Mouse (Mus musculus) CD4-positive helper T cell, adult 2 months (primary cell): ENCODE data around the gene Mok.
A peak's percentile ranks its signal among the peaks of the same experiment; 100 is the strongest.

Experiments
- DNase-seq: peaks from one replicate; pipeline ENCODE4 v3.0.0-alpha.2; 2012; ENCODE audit warnings: low read depth, missing footprints, low spot score

The Mok gene

GRCm38 (mm10) chr12:110770479-110771247, 70.1 kb downstream of the Mok start:
- peak; percentile 67 for DNase-seq

- no peak for DNase-seq
Observed at GRCm38 (mm10) chr12:110769660-110770297, 71.0 kb downstream of the Mok start.

- no peak for DNase-seq
Observed at GRCm38 (mm10) chr12:110768562-110768961, 72.2 kb downstream of the Mok start.

- no peak for DNase-seq
Observed at GRCm38 (mm10) chr12:110764531-110764930, 76.2 kb downstream of the Mok start.

GRCm38 (mm10) chr12:110762321-110762720, 78.4 kb downstream of the Mok start:
- no peak for DNase-seq

DNA sequence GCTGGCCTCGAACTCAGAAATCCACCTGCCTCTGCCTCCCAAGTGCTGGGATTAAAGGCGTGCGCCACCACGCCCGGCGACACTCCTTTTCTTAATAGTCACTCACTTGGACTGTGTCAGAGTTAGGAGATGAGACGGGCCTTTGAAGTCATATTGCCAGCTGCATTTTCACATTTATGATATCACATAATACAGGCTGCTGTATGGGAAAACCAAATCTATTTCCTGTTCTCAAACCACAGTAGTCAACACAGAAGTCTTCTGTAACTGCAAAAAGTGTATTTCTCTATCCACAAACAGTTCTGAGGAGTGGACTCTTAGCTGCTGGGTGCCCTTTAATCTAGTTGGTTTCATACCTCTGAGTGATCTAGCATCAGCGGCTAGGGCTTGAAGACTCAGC, 81.8 kb downstream of the Mok start:
- peak; percentile 68 for DNase-seq
